Mouse (Mus musculus) fibroblast of lung, adult 2 months (primary cell): ENCODE measurements at regions not wholly inside any gene's neighbourhood (a gene's known extent, or its start where the extent isn't known, plus 50 kb on each side); places are given as distances from the start of the nearest gene placed in this dataset.
A peak's percentile ranks its signal among the peaks of the same experiment; 100 is the strongest.

Experiments used
- DNase-seq: peaks from one replicate; pipeline ENCODE4 v3.0.0-alpha.2; 2011; ENCODE audit warnings: low read depth

DNA sequence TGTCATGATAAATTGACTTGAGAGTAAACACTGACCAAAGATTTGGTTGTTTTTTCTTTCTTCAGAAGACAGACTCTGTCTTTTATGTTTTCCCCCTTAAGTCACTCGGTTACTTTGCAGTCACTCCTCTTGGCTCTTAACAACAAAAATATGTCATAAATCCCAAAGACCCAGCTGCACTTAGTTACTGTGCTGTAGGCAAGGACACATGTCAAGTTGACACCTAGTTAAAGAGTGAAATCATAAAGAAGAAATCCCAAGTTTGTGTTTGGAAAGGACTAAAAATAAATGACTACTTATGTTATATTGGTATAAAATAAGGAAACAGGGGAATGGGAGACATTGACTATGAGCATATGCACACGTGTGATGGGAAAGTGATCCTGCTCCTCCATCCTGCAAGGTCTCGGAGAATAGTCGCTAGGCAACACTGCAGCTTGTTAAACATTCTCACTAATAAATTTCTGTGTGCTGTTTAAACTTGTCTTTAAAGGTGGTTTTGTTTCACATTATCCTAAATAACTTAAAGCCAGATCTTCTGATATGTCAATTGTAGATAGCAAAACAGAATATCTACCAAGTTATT is 298.1 kb downstream of the Gulp1 start:
- DNase-seq: no peak

DNA sequence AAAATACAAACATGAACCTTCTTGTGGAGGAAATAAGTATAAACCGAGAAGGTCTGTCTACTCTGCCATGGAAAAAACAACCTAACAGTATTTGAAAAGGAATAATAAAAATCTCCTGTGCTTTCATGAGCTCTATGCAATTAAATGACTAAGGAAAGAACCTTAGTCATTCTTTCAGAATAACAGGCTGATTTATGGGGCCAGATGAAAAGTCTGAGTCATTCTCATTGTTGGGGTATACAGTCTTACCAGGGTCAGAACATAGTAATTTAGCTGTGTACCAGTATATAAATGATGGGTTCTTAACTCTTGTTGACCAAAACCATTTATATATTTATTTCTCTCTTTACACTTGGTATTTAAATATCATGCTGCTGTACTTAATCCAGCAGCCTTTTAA is 312.1 kb downstream of the Gulp1 start:
- DNase-seq: peak; percentile 13

DNA sequence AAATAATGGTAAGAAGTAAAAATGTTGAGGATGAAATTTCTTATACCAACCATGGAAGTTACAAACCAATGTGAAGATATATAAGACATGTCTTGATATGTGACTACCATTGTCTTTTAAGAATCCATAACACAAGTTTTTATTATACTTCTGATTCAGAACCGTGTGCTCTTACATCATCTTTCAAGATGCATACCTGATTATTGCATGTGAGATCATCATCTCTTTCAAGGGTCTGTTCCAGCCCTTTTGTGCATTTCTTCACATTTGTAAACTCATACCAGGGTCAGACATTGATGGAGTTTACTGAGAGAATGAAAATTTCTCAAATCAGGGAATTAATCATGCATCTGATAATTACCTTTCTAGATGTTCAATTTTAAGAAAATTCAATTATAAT is 312.5 kb downstream of the Gulp1 start:
- no peak for DNase-seq

DNA sequence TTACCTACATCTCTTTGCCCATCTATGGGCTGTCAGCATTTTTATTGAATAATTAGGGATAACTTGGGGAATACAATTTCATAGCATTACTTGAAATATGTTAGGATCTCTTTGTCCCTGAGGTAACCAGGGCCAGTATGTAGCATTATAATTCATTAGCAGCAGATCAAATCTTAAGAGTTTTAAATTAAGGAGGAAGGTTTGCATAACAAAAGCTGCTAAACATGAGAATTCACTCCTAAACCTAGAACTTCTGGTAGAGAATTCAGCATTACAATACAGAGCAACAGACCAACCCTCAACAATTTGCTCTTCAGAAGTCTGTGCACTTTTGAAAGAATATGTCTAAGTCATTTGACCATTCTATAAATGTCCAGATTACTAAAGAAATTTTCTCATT is 340.3 kb downstream of the Gulp1 start:
- DNase-seq: no peak

DNA sequence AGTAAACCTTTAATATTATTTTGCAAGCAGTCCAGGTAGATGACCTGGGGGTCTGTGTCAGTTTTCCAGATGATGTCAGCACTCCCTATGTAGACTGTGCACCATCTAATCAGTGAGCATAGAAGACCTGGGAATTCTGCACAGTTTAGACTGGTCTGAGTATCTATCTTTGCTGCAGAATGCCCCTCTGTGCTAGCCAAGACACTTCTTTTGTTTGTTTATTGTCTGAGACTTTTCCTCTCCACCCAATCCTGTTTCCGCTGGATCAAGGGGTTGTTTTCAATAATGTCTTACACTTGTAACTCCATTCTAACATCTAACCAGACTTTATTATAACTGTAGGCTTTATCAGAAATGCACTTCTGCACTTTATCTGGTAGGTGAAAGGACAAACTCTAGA is 341.1 kb downstream of the Gulp1 start:
- no peak for DNase-seq
